Mouse (Mus musculus) c-Kit-positive CD71-positive TER-119-positive erythroid progenitor cells, embryonic 14.5 days (primary cell): Measurements from ENCODE around the gene Cpne5.
"Not testable (repeated sequence)": the region's sequence is repeated elsewhere in the genome, so short reads cannot be mapped to it uniquely, and the experiment has no call there.

Experiments used
- DNase-seq: peaks from one replicate; pipeline ENCODE4 v3.0.0-alpha.2; 2013; ENCODE audit warnings: low spot score

Cpne5 gene

DNA sequence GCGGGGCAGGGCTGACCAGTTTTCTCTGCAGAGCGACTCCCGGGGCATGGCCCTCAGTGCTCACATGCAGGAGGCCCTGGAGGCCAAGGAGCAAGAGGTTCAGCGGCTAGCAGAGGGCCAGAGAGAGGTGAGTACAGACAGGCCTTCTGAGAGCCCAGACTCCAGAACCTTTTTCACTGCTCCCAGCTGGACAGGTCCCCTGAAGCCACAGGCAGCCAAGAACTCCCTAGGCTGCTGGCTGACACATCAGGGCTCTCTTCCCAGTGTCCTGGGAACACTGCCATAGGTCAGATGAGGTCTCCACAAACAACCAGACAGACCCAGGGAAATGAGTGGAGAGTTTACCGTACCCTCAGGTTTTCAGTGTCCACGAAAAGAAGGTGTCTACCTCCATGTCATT lies 101.7 kb downstream of the Cpne5 start:
- DNase-seq, result no peak

DNA sequence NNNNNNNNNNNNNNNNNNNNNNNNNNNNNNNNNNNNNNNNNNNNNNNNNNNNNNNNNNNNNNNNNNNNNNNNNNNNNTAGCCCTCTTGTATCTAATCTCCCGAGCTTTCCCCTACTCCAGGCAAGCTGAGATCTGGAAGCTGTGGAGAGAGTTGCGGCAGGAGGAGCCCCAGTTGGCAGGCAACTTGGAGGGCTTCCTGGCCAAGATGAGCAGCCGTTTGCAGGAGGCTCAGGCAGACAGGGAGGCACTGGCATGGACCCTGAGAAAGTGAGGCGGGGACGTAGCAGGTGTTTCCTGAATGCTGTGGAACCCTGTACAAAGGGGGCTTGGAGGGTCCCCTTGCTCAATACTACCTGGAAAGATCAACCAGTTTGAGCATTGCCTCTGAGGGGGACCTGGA lies 102.9 kb downstream of the Cpne5 start:
- DNase-seq, result no peak

DNA sequence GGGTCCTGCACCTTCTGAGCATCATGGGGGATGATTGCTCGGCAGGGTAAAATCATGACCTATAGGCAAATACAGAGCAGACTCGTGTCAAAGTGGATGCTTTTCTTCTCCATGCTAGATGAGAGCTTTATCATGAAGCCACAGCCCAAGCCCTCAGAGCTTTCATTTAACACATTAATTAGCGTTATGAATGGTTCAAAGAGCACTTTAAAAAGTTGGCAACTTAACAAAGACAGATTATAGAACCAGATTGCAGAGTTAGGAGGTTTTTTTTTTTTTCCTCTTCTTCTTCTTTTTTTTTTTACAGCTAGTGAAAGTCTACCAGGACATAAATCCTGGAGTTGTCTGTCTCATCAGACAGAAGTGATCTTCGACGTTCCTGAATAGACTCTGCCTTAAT lies 108.6 kb downstream of the Cpne5 start:
- DNase-seq, result no peak

DNA sequence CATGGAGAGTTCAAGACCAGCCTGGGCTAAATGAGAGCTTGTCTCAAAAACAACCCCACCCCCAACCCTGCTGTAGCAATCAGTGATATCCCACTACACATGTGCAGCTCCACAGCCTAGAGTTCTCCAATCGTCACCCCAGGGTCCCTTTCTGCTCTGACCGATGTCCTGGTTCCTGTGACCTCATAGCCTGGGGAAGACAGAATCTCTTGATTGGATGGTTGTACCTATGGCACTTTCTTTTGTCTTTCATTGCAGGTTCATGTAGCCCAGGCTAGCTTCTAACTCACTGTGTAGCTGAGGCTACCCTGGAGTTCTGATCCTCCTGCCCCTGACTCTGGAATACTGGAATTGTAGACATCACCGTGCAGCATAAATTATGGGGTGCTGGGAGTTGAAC lies 111.4 kb downstream of the Cpne5 start:
- no peak for DNase-seq

DNA sequence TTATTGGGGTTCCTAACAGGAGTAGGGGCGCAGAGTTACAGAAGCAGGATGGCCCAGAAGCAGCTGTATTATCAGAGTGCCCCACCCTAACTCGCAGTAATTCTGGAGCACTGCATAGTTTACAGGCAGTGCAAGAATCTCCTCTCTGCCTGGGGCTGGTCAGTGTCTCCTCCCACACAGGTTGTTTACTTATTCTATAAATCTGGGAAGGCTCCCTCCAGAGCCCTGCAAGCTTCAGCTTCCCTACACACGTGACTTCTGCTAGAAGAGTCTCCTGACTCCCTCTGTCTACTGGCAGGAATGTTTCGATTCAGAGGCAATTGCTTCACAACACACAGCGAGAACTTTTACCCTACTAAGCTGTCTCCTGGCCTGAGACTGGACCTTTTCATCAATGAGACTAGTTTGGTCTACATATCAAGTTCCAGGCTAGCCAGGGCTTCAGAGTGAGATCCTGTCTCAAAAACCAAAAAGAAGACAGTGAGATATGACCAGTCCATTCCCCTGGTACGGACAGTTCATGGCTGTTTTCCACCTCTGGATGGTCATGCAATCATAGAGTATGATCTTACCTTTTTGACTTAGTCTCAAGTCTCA lies 114.3 kb downstream of the Cpne5 start:
- no peak for DNase-seq

DNA sequence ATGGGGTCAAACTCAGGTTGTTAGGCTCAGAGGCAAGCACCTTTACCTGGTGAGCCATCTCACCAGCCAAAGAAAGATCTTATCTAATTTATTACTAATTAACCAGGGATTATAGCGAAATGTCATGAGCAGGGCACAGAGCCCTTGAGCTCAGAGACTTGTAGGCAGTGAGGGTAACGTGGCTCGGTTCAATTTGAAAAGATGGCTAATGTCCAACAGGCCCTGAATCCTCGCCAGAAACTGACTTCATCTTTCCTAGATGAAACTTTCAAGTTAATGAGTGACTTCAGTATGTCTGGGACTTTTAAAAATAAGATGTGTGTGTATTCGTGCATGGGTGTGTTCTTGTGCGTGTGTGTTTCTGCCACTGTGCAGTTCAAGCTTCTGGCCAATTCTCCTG lies 115.2 kb downstream of the Cpne5 start:
- no peak for DNase-seq

DNA sequence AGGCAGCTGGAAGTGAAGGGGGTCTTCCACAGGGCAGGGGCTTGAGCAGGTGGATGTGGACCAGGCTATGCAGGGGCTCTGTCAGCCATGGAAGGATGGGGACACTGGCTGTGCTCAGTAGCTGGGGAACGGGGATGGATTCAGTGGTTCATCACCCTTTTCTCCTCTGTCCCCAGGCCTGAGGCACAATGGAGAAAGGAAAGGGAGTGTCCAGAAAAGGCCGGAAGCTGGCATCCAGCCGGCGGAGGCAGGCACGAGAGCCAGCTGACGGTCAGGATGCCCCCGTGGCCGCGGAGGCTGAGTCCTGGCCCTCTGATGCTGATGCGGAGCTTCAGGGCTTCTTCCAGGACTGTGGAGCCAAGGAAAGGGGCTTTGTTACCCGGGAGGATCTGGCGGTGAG lies 117.3 kb downstream of the Cpne5 start:
- DNase-seq, result no peak

DNA sequence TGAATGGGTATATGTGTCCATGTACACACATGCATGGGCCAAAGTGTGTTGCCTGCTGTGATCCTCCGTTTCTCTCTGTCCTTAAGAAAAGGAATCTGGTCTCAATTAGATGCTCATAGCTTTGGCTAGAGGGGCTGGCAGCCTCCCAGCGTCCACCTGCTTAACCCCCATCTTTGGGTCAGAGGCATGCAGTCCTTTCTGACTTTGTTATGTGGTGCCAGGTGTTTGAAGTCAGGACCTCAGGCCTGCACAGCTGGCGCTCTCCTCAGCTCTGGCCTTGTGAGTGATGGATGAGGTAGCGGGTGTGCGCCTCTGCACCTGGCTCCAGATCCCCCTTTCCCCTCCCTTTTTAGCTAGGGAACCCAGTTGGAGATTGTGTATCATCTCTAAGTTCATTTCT lies 119.9 kb downstream of the Cpne5 start:
- DNase-seq, result no peak

DNA sequence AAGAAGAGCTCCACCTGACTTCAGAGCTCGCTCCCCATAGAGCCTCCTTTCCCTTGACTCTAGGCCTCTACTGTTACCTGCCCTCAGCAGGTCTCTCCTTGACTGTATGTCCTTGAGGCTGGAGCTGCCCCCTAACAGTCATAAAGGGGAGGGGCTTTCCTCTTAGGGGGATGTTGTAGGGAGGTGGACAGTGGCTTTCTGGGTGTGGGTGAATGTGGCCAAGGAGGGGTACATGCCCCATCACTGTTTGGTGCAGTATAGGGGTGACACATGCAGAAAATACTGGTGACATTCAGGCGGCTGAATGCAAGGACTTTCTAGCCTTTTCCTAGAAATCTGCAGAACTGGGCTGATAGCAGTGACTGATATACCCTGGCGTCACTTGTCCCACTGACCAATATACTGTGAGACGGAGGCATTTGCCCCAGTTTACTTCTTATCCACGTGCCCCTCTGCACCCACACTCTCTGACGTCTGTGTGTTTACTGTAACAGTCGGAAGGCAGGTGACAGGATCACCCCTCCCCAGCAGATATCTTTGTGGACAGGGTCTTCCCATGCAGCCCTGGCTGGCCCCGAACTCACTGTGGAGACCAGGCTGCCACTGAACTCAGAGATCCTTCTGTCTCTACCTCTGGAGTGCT lies 120.8 kb downstream of the Cpne5 start:
- no peak for DNase-seq

DNA sequence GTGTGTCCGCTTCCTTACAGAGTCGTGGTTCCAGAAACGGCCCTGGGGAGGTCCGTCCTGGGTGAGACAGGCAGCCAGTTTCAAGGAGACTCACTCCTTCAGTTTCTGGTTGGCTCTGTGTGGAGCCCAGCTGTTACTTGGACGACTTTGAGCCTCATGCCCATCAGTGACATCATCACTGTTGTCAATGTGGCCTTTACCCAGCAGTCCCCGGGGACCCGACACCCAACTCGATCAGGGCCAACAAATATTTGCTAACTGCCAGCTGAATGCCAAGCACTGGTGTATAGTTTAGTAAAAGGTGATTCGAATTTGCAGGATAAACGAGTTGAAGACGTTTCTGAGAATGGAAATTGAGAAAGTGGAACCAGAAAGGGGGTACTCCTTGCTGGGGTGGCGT lies 121.9 kb downstream of the Cpne5 start:
- no peak for DNase-seq

DNA sequence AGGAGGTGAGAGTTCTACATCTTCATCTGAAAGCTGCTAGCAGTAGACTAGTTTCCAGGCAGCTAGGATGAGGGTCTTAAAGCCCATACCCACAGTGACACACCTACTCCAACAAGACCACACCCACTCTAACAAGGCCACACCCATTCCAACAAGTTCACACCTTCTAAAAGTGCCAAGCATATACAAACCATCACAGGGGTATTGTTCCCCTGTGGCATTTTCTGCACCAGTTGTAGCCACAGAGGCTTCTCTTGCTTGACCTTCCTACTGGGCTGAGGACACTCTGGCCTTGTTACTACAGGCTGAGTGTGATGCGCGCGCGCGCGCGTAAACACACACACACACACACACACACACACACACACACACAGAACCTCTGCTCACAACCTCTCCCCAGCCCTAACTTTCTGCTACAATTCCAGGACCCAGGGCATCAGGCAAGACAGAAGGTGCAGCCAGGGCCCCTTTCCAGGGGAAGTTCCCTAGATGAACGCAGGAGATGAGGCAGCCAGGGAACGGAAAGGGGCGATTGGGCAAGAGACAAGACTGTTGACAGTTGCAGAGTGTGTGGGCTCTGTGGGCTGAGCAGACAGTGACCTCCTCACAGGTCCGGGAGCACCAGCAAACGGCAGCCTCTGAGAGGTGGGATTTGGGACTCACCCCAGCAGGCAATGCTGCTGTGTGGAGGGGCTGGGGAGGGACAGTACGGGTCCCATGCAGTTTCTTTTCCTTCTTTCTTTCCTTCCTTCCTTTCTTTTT lies 124.2 kb downstream of the Cpne5 start, which contains the start of gene Rab44:
TSS of gene Rab44 (plus strand) at position 555 of the 762 bp plus-strand sequence.
- DNase-seq, result no peak

DNA sequence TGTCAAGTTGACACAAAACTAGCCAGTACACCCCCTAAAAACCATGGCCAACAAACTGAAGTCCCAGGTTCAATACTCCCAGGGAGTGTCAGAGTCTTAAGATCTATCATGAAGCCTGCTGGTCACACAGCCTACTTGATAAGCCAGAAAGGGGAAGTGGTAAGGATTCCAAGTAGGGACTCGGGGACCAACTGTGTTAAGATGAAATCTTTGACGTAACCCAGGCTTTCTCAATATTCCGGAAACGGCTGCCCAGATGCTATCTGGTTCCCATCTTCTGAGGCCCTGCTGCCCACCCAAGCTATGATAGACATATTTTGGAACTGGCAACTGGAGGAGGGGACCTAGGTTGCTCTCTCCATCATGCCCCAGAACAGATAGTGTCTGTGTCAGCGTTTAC lies 126.6 kb downstream of the Cpne5 start:
- DNase-seq, result no peak

DNA sequence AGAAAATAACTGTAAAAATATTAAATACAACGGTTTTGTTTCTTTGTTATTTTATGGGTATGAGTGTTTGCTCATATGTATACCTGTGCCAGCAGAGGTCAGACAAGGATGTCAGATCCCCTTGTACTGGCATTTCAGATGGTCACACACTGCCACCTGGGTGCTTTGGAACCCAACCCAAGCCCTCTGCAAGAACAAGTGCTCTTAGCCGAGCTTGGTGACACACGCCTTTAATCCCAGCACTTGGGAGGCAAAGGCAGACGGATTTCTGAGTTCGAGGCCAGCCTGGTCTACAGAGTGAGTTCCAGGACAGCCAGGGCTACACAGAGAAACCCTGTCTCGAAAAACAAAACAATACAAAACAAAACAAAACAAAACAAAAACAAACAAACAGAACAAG lies 127.6 kb downstream of the Cpne5 start:
- not testable (repeated sequence) for DNase-seq
